Mouse (Mus musculus) megakaryocyte-erythroid progenitor cell, adult 5-6 weeks (primary cell): ENCODE measurements around the gene Tnip3. TPM values are rescaled to one million over a fixed set of nuclear protein-coding genes. Genes with fewer than 3 reads are reported as not detected.
A peak's percentile ranks its signal among the peaks of the same experiment; 100 is the strongest.

Experiments
- ATAC-seq: replicated peaks from 2 replicates; pipeline ENCODE4 v1.8.0; 2016; ENCODE audit warnings: mild to moderate bottlenecking, inconsistent platforms; ENCODE audit not compliant: severe bottlenecking, poor library complexity, low FRiP score, low TSS enrichment
- total RNA-seq, 2 experiments: library from RNA; stranded (forward) in 1 of 2; stranded (reverse) in 1 of 2; fragments of 200-1000, 215-1000 nt in 1 of 2; fragments of >200 nt in 1 of 2; fragmentation: Nextera tagmentation in 1 of 2; gene quantifications; 2 replicates each; pipeline ENCODE4 v1.2.3; 2014 to 2017

Tnip3 gene
- total RNA-seq, 2 experiments from 2014 or later: 4.3 TPM; not detected in 1

GRCm38 (mm10) chr6:65623016-65623715, 98.1 kb downstream of the Tnip3 start:
- no peak for ATAC-seq

DNA sequence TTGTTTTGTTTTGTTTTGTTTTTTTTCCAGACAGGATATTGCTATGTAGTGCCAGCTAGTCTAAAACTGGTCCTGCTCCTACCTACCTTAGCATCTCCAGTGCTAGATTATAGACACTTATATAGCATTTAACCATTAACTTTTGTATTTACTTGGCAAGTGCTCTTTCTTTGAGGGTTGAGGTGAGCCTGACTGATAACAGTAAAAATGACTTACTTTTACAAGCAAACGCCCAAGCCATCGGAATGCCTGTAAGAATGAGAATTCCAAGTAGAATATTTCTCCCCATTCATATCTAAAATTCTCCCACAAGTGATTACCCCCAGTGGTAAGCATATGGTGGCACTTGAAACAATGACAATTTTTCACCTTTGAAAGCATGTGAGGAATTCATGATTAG, 105.5 kb downstream of the Tnip3 start:
- ATAC-seq: no peak

- no peak for ATAC-seq
These were observed 107.1 kb downstream of the Tnip3 start for GRCm38 (mm10) chr6:65632184-65632583.

- no peak for ATAC-seq
These were observed 117.3 kb downstream of the Tnip3 start for GRCm38 (mm10) chr6:65642431-65642830.

- ATAC-seq: no peak
These were observed 119.0 kb downstream of the Tnip3 start for GRCm38 (mm10) chr6:65644110-65644509.

- no peak for ATAC-seq
These were observed 121.3 kb downstream of the Tnip3 start for GRCm38 (mm10) chr6:65646408-65646807.

GRCm38 (mm10) chr6:65647731-65648130, 122.6 kb downstream of the Tnip3 start:
- no peak for ATAC-seq

DNA sequence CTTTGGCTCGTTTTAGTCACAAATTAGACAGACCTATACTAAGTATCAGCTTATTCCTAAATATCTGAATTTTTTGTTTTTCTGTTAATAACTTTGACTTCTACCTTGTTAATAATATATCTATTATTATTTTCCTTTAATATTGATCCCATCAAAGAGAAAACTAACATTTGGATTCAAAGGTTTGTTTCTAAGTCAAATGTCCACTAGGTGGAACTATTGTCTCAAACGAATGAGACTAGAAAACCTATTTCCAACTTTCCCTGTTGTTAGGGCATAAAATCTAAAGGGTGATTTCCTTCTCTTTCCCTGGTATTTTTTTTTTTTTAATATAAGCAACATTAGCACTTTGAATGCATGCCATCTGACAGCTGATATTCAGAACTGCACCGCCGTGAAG, 126.3 kb downstream of the Tnip3 start:
- ATAC-seq: no peak

- no peak for ATAC-seq
These were observed 136.2 kb downstream of the Tnip3 start for GRCm38 (mm10) chr6:65661272-65661671.

- ATAC-seq: no peak
These were observed 136.9 kb downstream of the Tnip3 start for GRCm38 (mm10) chr6:65662050-65662449.

DNA sequence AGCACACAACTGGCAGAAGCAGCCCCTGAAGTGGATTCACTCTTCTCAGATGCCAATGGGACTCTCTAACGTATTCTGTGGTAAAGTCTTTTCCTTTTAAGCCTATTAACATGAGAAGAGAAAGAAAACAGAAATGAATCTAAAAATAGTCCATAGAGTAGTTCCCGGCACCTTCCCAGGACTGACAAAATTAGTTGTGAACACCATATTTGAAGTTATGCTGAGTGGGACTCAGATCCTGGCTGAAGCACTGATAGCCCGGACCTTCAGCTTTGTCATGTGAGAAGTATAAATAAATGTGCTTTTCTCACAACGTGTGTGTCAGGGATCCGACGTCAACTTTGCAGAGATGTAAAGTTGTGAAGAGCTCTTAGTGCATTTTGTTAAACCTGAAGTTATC, 138.9 kb downstream of the Tnip3 start:
- ATAC-seq: no peak

- ATAC-seq: no peak
These were observed 141.2 kb downstream of the Tnip3 start for GRCm38 (mm10) chr6:65666295-65666694.

- no peak for ATAC-seq
These were observed 144.9 kb downstream of the Tnip3 start for GRCm38 (mm10) chr6:65669971-65670370.

- ATAC-seq: no peak
These were observed 145.9 kb downstream of the Tnip3 start for GRCm38 (mm10) chr6:65670981-65671411.

DNA sequence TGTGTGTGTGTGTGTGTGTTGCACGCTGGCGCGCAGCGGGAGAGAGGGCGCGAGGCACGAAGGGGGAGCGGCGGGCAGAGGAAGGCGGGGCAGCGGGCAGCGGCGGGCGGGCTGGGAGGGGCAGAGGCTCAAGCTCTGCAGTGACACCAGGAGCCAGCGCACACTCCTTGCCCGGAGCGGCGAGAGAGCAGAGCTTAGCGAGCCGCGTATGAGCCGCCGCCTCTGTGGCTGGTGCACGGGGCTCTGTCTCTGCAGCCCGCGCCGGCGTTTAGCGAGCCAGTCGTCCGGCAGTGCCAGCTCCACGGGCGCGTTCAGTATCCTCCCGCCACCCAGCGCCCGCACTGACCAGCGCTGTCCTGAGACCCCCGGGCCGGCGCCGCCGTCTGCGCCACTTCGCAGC, 146.3 kb downstream of the Tnip3 start, which contains the start of gene Ndnf:
Gene Ndnf (plus strand): TSS at position 140 of the 400 bp plus-strand sequence.
- peak; percentile 92 for ATAC-seq

DNA sequence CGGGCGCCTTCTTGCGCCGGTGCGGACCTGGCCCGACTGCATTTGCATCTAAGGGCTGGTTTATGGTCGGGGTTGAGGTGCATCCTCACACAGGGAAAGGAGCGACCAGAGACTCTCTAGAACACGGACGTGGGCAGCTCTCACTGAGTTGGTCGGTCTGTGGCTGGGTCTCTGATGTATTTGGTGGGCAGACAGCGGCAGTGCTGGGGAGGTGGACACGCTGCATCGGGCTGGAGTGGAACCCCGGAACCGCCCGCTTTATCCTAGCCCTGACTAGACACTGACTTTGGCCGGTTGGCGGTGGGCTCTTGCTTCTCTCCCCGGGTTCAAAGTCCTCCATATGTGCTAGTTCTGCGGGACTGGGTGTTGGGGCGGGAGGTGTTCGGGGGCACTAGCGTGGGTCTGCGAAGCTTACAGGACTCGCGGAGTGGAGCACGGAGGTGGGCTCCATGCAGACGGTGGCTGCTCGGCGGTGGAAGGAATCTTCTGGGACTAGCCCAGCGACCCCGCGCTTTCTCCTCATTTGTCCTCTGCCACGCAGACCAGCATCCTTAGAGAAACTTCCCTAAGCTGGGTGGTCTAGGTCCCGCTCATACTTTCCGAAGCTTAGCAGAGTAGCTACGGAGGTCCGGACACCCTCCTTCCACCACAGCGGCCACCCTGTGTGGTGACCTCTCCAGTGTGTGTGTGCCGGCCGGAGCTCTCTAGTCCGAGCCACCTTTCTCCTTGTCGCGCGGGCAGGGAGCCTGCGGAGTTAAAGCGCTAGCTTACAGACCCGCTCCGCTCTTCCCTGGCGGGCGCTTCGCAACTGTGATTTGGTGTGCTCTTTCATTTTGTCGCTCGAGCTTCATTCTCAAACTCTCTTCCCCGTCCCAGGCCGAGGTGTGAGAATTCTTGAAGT, 147.3 kb downstream of the Tnip3 start:
- peak; percentile 42; the same call in 1 of the 2 replicates for ATAC-seq

Other genes starting within 250 kb of the Tnip3 start
- gene C130060K24Rik, start 144.2 kb upstream of the Tnip3 start, total RNA-seq (2014; fragmentation: Nextera tagmentation): not detected in 2 replicates
- gene C130060K24Rik, start 144.2 kb upstream of the Tnip3 start, total RNA-seq (2017): not detected in 2 replicates
- 2.0 TPM in 1 of 2 replicates, not detected in the other for gene Ndnf, start 146.3 kb downstream of the Tnip3 start, total RNA-seq (2014; fragmentation: Nextera tagmentation)
- gene Ndnf, start 146.3 kb downstream of the Tnip3 start, total RNA-seq (2017): 0.04 and 0.28 TPM in 2 replicates